Mouse (Mus musculus) cerebellum, adult 2 months (tissue): ENCODE data around the gene Rassf8.

Experiments used
- CTCF ChIP-seq: fragments of 200-500 bp; IDR thresholded peaks from 2 replicates; pipeline ENCODE4 v1.5.1; 2011; ENCODE audit warnings: low read depth, mild to moderate bottlenecking, control low read depth, low read length, moderate library complexity, borderline replicate concordance; ENCODE audit not compliant: insufficient read depth
- POLR2A ChIP-seq: fragments of 200-500 bp; IDR thresholded peaks from 2 replicates; pipeline ENCODE4 v1.6.1; 2011; ENCODE audit warnings: low read length, control low read depth, borderline replicate concordance; ENCODE audit not compliant: insufficient read depth

- TF ChIP-seq CTCF (no peak), POLR2A (no peak)
Observed at GRCm38 (mm10) chr6:145703667-145704066, 42.9 kb upstream of the Rassf8 start.
